Mouse (Mus musculus) cortical plate, adult 2 months (tissue): Measurements from ENCODE around the gene Dcx.

Source experiments
- CTCF ChIP-seq: fragments of 200-500 bp; IDR thresholded peaks from 2 replicates; pipeline ENCODE4 v1.5.1; 2011; ENCODE audit warnings: mild to moderate bottlenecking, control low read depth, low read length; ENCODE audit not compliant: insufficient read depth; ENCODE audit errors: extremely low read depth
- POLR2A ChIP-seq: fragments of 200-500 bp; IDR thresholded peaks from 2 replicates; pipeline ENCODE4 v1.6.1; 2011; ENCODE audit warnings: mild to moderate bottlenecking, low read length, control low read depth; ENCODE audit not compliant: insufficient read depth; ENCODE audit errors: extremely low read depth

DNA sequence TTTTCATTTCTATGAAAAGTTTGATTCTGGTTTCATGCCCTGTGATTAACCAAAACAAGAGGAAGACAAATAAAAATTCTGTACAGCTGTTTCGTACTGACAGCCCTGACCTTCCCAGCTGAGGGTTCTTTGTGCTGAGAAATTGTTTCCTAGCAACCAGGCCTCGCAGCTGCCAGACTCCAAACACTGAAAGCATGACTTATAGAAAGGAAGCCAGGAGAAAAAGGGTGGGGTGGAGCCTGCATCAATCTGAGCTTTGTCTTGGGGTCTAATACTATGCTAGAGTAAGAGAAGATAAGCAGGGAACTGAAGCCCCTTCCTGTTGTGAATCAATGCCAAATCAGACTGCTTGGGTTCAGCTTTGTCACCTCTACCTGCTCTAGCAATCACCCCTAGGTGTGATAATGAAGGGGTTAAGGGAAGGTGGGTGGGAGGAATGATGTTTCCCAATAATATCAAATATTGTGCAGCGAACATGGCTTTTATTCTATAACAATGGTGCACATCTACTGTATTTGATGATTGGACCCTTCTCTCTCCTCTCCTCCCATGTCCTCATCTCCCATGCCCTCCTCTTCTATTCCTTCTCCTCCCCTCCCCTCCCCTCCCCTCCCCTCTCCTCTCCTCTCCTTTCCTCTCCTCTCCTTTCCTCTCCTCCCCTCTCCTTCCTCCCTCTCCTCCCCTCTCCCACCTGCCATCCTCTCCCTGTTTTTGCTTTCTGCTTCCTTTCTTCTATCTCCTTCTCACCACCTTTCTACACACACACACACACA, 26.2 kb downstream of the Dcx start:
- no peak for TF ChIP-seq CTCF
- TF ChIP-seq POLR2A = no peak
